Mouse (Mus musculus): ENCODE measurements at regions not wholly inside any gene's neighbourhood (a gene's known extent, or its start where the extent isn't known, plus 50 kb on each side); places are given as distances from the start of the nearest gene placed in this dataset.

DNA sequence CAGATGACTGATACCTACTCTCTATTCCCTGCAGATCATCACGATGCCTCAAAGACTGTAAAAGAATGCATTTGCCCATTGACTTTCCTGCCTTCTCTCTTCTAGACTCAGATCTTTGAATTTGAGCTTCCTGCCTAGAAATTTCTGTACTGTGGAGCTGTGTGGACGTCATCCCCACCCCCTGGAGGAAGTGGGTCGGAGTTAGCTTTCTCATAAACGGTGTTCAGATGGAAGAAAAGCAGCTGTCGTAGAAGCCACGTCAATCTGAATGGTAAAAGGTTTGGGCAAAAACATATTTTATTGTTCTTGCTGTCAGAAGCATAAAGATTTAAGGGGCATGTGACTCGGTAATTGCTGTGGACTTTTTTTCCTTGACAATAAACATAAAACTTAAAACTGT, 154.6 kb upstream of the Mvb12b start:
- Histone ChIP-seq H3K27ac (ENCODE audit: low read depth) (no peak overlapping the region), H3K27me3 (ENCODE audit: insufficient read depth, low read length) (no peaks in the 10 kb centered on the region), H3K4me3 (ENCODE audit: low read depth, low read length) (no peak overlapping the region), H3K4me1 (ENCODE audit: insufficient read depth) (no peaks in the 10 kb centered on the region), H3K36me3 (ENCODE audit: insufficient read depth) (no peaks in the 10 kb centered on the region), H3K9me3 (ENCODE audit: low read depth, low read length) (no peaks in the 10 kb centered on the region), H3K9ac (no peak overlapping the region), H3K4me2 (no peak overlapping the region)
- peak; percentile 31 for DNase-seq
- no peak for TF ChIP-seq CTCF (IDR thresholded peaks at IDR 0.05; ENCODE audit: low read depth)
- ATAC-seq (ENCODE audit: insufficient read depth) = no peak
- WGBS = 31% methylated on average over 7 of the region's 7 CpGs

GRCm38 (mm10) chr2:34038982-34039381, 151.2 kb upstream of the Mvb12b start:
- no peak for TF ChIP-seq CTCF (IDR thresholded peaks at IDR 0.05; ENCODE audit: low read depth)
- no peaks in the 10 kb centered on the region for H3K36me3 ChIP-seq (ENCODE audit: insufficient read depth)
- H3K27ac ChIP-seq (ENCODE audit: low read depth) = no peak overlapping the region

GRCm38 (mm10) chr2:34033212-34033611, 145.5 kb upstream of the Mvb12b start:
- H3K4me1 ChIP-seq (ENCODE audit: insufficient read depth) = peaks cover 5% of the 10 kb centered on the region; the same call in 1 of the 2 replicates
- H3K4me3 ChIP-seq (ENCODE audit: low read depth, low read length) = no peak overlapping the region
- H3K27ac ChIP-seq (ENCODE audit: low read depth) = no peak overlapping the region
- no peaks in the 10 kb centered on the region for H3K36me3 ChIP-seq (ENCODE audit: insufficient read depth)
- 43% methylated on average over 11 of the region's 11 CpGs for WGBS
- ATAC-seq (ENCODE audit: insufficient read depth) = no peak
- H3K9me3 ChIP-seq (ENCODE audit: low read depth, low read length) = no peaks in the 10 kb centered on the region
- no peaks in the 10 kb centered on the region for H3K27me3 ChIP-seq (ENCODE audit: insufficient read depth, low read length)
- H3K4me2 ChIP-seq = no peak overlapping the region
- TF ChIP-seq CTCF (IDR thresholded peaks at IDR 0.05; ENCODE audit: low read depth) = no peak
- H3K9ac ChIP-seq = no peak overlapping the region
- no peak for DNase-seq

More at GRCm38 (mm10) chr2:34038982-34039381, 151.2 kb upstream of the Mvb12b start:
- H3K4me1 ChIP-seq (ENCODE audit: insufficient read depth) = no peaks in the 10 kb centered on the region
- H3K9ac ChIP-seq = no peak overlapping the region
- WGBS = 40% methylated on average over 8 of the region's 8 CpGs
- H3K4me2 ChIP-seq = no peak overlapping the region
- no peak overlapping the region for H3K4me3 ChIP-seq (ENCODE audit: low read depth, low read length)
- H3K9me3 ChIP-seq (ENCODE audit: low read depth, low read length) = no peaks in the 10 kb centered on the region
- DNase-seq = no peak
- H3K27me3 ChIP-seq (ENCODE audit: insufficient read depth, low read length) = no peaks in the 10 kb centered on the region
- no peak for ATAC-seq (ENCODE audit: insufficient read depth)

DNA sequence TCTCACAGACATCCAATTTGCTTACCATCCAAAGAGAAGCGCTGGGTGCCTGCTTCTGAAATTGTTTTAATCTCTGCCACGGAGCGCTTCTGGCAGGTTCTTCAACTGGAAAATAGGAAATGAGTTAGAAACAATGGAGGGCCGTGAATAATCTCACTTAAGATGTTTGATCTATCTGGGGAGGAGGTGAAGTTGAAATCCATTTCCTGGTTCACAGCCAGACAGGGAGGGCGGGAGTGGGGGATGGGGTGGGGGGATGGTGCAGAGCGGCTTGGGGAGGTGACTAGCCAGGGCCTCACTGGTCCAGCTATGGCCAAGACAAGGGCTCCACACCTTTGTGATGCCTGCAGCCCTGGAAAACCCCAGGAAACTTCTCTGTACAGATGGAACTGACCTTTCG, 143.7 kb upstream of the Mvb12b start:
- Histone ChIP-seq H3K4me2 (peak overlapping the region; percentile 40), H3K9ac (peak overlapping the region; percentile 30; the same call in 1 of the 2 replicates)
- WGBS = 11% methylated on average over 7 of the region's 7 CpGs

GRCm38 (mm10) chr2:34031001-34031412, 143.3 kb upstream of the Mvb12b start:
- DNase-seq (peak; percentile 54), ATAC-seq (ENCODE audit: insufficient read depth) (no peak)
- no peaks in the 10 kb centered on the region for H3K9me3 ChIP-seq (ENCODE audit: low read depth, low read length)
- H3K36me3 ChIP-seq (ENCODE audit: insufficient read depth) = no peaks in the 10 kb centered on the region
- peak overlapping the region; percentile 40 for H3K4me2 ChIP-seq
- peak overlapping the region; percentile 71; the same call in 1 of the 2 replicates for H3K27ac ChIP-seq (ENCODE audit: low read depth)
- peak overlapping the region; percentile 30; the same call in 1 of the 2 replicates for H3K9ac ChIP-seq
- 6% methylated on average over 11 of the region's 11 CpGs for WGBS
- H3K27me3 ChIP-seq (ENCODE audit: insufficient read depth, low read length) = no peaks in the 10 kb centered on the region
- TF ChIP-seq CTCF (IDR thresholded peaks at IDR 0.05; ENCODE audit: low read depth) = no peak
- H3K4me1 ChIP-seq (ENCODE audit: insufficient read depth) = peaks cover 8% of the 10 kb centered on the region; the same call in 1 of the 2 replicates
- no peak overlapping the region for H3K4me3 ChIP-seq (ENCODE audit: low read depth, low read length)

More for the DNA sequence above, 143.7 kb upstream of the Mvb12b start:
- Histone ChIP-seq H3K27me3 (ENCODE audit: insufficient read depth, low read length) (no peaks in the 10 kb centered on the region), H3K27ac (ENCODE audit: low read depth) (peak overlapping the region; percentile 71; the same call in 1 of the 2 replicates), H3K9me3 (ENCODE audit: low read depth, low read length) (no peaks in the 10 kb centered on the region), H3K4me1 (ENCODE audit: insufficient read depth) (peaks cover 8% of the 10 kb centered on the region; the same call in 1 of the 2 replicates), H3K4me3 (ENCODE audit: low read depth, low read length) (no peak overlapping the region), H3K36me3 (ENCODE audit: insufficient read depth) (no peaks in the 10 kb centered on the region)
- DNase-seq = peak; percentile 27
- TF ChIP-seq CTCF (IDR thresholded peaks at IDR 0.05; ENCODE audit: low read depth) = no peak
- no peak for ATAC-seq (ENCODE audit: insufficient read depth)

DNA sequence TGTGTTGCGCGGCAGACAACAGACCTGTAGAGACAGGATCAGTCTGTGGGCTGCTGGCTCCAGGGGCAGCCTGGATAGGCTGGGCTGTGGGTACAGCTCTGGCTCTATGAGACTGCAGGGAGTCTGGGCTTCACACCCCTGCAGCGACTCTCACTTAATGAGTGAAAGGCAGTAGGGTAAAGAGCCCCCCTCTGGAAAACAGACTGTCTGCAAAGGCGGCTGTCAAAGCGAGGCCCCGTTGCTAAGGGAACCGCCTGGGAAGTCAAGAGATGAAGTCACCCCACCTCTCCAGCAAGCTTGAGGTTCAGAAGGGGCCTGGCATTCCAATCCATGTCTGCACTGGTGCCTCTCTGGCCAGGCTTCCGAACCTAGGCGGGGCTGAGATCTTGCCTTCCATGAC, 139.7 kb upstream of the Mvb12b start:
- TF ChIP-seq CTCF (IDR thresholded peaks at IDR 0.05; ENCODE audit: low read depth) = no peak
- ATAC-seq (ENCODE audit: insufficient read depth) = peak; percentile 77
- H3K9me3 ChIP-seq (ENCODE audit: low read depth, low read length) = no peaks in the 10 kb centered on the region
- peaks cover 8% of the 10 kb centered on the region; the same call in 1 of the 2 replicates for H3K4me1 ChIP-seq (ENCODE audit: insufficient read depth)
- H3K36me3 ChIP-seq (ENCODE audit: insufficient read depth) = no peaks in the 10 kb centered on the region
- peak overlapping the region; percentile 59 for H3K27ac ChIP-seq (ENCODE audit: low read depth)
- no peak overlapping the region for H3K4me2 ChIP-seq
- no peak overlapping the region for H3K9ac ChIP-seq
- no peak overlapping the region for H3K4me3 ChIP-seq (ENCODE audit: low read depth, low read length)
- 21% methylated on average over 9 of the region's 9 CpGs for WGBS
- no peaks in the 10 kb centered on the region for H3K27me3 ChIP-seq (ENCODE audit: insufficient read depth, low read length)
- DNase-seq = peak; percentile 68

DNA sequence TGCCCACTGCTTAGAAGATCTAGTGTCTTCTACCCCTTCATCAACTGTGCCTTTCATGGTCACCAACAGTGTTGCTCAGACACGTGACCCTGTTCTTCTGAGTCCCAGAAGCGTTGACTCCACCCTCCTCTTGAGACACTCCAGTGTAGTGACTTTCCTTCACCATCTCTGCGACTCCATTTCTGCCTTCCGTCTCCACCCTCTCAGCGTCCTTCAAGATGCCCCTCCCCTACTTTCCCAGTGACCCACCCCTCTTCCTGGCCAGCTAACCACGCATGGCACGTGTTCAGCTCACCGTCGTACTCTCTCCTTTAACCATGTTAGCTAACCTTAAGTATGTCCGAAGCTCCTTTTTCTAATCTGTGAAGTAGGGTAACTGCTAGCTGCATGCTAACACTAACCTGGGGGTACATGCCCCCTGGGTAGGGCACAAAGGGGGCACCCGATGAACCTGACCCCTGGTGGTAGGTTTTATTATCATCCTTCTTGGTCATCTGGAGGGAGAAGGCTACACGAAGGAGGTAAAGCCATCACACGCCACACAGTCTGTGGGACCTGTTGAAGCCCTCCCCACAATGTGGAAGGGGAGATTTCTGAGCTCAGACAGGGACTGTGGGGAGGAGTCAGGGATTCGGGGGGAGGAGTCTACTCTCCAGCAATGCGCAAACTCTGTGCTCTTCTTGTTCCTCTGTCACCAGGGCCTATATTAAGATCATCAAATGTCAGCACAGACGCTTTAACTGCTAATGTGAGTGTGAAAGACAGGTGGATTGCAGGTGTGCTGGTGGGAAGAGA, 139.0 kb upstream of the Mvb12b start:
- Histone ChIP-seq H3K9ac (no peak overlapping the region), H3K4me3 (ENCODE audit: low read depth, low read length) (no peak overlapping the region), H3K4me1 (ENCODE audit: insufficient read depth) (peaks cover 8% of the 10 kb centered on the region; the same call in 1 of the 2 replicates), H3K9me3 (ENCODE audit: low read depth, low read length) (no peaks in the 10 kb centered on the region), H3K27ac (ENCODE audit: low read depth) (peak overlapping the region; percentile 59), H3K4me2 (no peak overlapping the region), H3K36me3 (ENCODE audit: insufficient read depth) (no peaks in the 10 kb centered on the region), H3K27me3 (ENCODE audit: insufficient read depth, low read length) (no peaks in the 10 kb centered on the region)
- DNase-seq = peak; percentile 31
- ATAC-seq (ENCODE audit: insufficient read depth) = peak; percentile 45; the same call in 1 of the 2 replicates
- WGBS = 60% methylated on average over 16 of the region's 16 CpGs
- peak; percentile 43 for TF ChIP-seq CTCF (IDR thresholded peaks at IDR 0.05; ENCODE audit: low read depth)
